ENCODE assay signal across 20 mouse cellular contexts in the genomic region with DNA sequence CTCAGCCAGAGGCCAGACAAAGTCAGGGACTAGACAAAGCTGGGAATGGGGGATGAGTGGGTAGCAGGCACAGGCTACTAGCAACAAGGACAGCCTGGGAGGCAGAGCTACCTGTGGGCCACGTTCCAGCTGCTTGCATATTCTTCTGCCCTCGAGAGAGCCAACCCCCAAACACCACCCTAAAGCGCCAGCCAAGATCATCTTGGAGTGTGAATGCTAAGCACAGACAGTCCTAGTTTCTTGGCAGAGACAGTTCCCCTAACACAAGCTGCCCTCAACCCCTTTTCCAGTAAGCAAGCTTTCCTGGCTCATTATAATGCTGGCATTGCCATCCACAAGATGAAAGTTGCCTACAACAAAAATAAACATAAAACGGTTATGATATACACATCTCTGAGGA.
DNase-seq lines count a peak whose midpoint lies in the region; ATAC-seq and TF ChIP-seq lines count a peak whose summit lies in the region.
"Had no signal": no experiment of that assay in that cellular context is flagged by ENCODE, and none has a peak within 500 bp of the region (broad histone marks: within the 10 kb centered on the region; RNA-seq: fewer than 3 reads in every experiment).

No protein-coding gene starts in this region.

- no peaks in the 10 kb centered on the region for H3K27me3 ChIP-seq in hindbrain, embryonic 15.5 days
- no peaks in the 10 kb centered on the region for H3K27me3 ChIP-seq in hindbrain, embryonic 13.5 days
- H3K27me3 ChIP-seq: embryonic facial prominence, embryonic 15.5 days; heart, embryonic 12.5 days; neural tube, embryonic 12.5 days; stomach, embryonic 15.5 days had no signal

- TF ChIP-seq CTCF in gastrocnemius, adult 2 months (IDR thresholded peaks at IDR 0.05), result no peak

- H3K9ac ChIP-seq in hindbrain, embryonic 15.5 days, result no peak overlapping the region
- no peak overlapping the region for H3K9ac ChIP-seq in hindbrain, embryonic 13.5 days
- H3K9ac ChIP-seq: embryonic facial prominence, embryonic 15.5 days; heart, embryonic 12.5 days; lung, embryonic 14.5 days; neural tube, embryonic 12.5 days; stomach, embryonic 15.5 days had no signal

- H3K27ac ChIP-seq in hindbrain, embryonic 15.5 days (replicated peaks), result peak overlapping the region; percentile 34; the same call in 1 of the 2 replicates
- no peak overlapping the region for H3K27ac ChIP-seq in hindbrain, embryonic 13.5 days
- no peak overlapping the region for H3K27ac ChIP-seq in gastrocnemius, adult 2 months
- H3K27ac ChIP-seq: embryonic facial prominence, embryonic 15.5 days; neural tube, embryonic 12.5 days; stomach, embryonic 15.5 days had no signal

- ATAC-seq in hindbrain, embryonic 15.5 days (ENCODE audit: low FRiP score, low read depth), result no peak
- ATAC-seq in hindbrain, embryonic 13.5 days (ENCODE audit: low FRiP score), result no peak
- ATAC-seq: intestine, postnatal 0 days had no signal

- peak; percentile 61 to 63 for DNase-seq in cerebellum, postnatal 14 days
- DNase-seq in cerebellum, adult 11 months, result no peak
- peak; percentile 45 to 58 for DNase-seq in right cerebral cortex, postnatal 10 days (ENCODE audit: low spot score in 2 of 2)
- no peak for DNase-seq in right cerebral cortex, postnatal 25 days
- DNase-seq in left cerebral cortex, postnatal 4 days, result peak; percentile 66
- DNase-seq in gastrocnemius, adult 2 months, result no peak
- DNase-seq: adrenal gland, postnatal 25 days; gastrocnemius, postnatal 36 days; heart, postnatal 36 days; kidney, postnatal 14 days; lung, embryonic 14.5 days; thymus, postnatal 36 days had no signal

- H3K9me3 ChIP-seq in hindbrain, embryonic 15.5 days, result no peaks in the 10 kb centered on the region
- H3K9me3 ChIP-seq in hindbrain, embryonic 13.5 days, result no peaks in the 10 kb centered on the region
- H3K9me3 ChIP-seq: embryonic facial prominence, embryonic 15.5 days; heart, embryonic 12.5 days; neural tube, embryonic 12.5 days; stomach, embryonic 15.5 days had no signal

- H3K4me1 ChIP-seq in hindbrain, embryonic 15.5 days (replicated peaks), result peaks cover 34% of the 10 kb centered on the region
- H3K4me1 ChIP-seq in hindbrain, embryonic 13.5 days (replicated peaks), result peaks cover 46% of the 10 kb centered on the region
- H3K4me1 ChIP-seq: embryonic facial prominence, embryonic 15.5 days; stomach, embryonic 15.5 days had no signal

- H3K36me3 ChIP-seq in hindbrain, embryonic 15.5 days, result no peaks in the 10 kb centered on the region
- H3K36me3 ChIP-seq in hindbrain, embryonic 13.5 days, result no peaks in the 10 kb centered on the region
- H3K36me3 ChIP-seq: embryonic facial prominence, embryonic 15.5 days; heart, embryonic 12.5 days; neural tube, embryonic 12.5 days; stomach, embryonic 15.5 days had no signal

- H3K4me3 ChIP-seq in hindbrain, embryonic 15.5 days, result no peak overlapping the region
- H3K4me3 ChIP-seq in hindbrain, embryonic 13.5 days, result no peak overlapping the region
- H3K4me3 ChIP-seq in gastrocnemius, adult 2 months, result no peak overlapping the region
- H3K4me3 ChIP-seq: embryonic facial prominence, embryonic 15.5 days; heart, embryonic 12.5 days; neural tube, embryonic 12.5 days; stomach, embryonic 15.5 days had no signal

- intact Hi-C loops in left cerebral cortex, postnatal 4 days (cut with DNase I), result no loop called here
- intact Hi-C loops in gastrocnemius, adult 2 months (cut with DNase I), result no loop called here

- no peak overlapping the region for H3K4me2 ChIP-seq in hindbrain, embryonic 15.5 days
- H3K4me2 ChIP-seq in hindbrain, embryonic 13.5 days, result no peak overlapping the region
- H3K4me2 ChIP-seq: embryonic facial prominence, embryonic 15.5 days; heart, embryonic 12.5 days; liver, embryonic 11.5 days; lung, embryonic 14.5 days; neural tube, embryonic 12.5 days; stomach, embryonic 15.5 days had no signal

- WGBS in hindbrain, embryonic 15.5 days, result 59% methylated on average over 4 of the region's 4 CpGs
- 63% methylated on average over 4 of the region's 4 CpGs for WGBS in hindbrain, embryonic 13.5 days

Comparison
In these comparisons a context has a peak if more than half of its experiments do, and no peak if none do; other contexts are left out.
1. DNase-seq: peak in cerebellum, postnatal 14 days (2 of 2), right cerebral cortex, postnatal 10 days (2 of 2) and left cerebral cortex, postnatal 4 days (single experiment); none in cerebellum, adult 11 months (single experiment), right cerebral cortex, postnatal 25 days (single experiment) and gastrocnemius, adult 2 months (single experiment).